Mouse (Mus musculus): ENCODE results near the gene Prpf38a. TPM values are rescaled to one million over a fixed set of nuclear protein-coding genes. Genes with fewer than 3 reads are reported as not detected.

The Prpf38a gene
- 71.7 TPM for polyA plus RNA-seq (2017; shearing (Covaris generic))

DNA sequence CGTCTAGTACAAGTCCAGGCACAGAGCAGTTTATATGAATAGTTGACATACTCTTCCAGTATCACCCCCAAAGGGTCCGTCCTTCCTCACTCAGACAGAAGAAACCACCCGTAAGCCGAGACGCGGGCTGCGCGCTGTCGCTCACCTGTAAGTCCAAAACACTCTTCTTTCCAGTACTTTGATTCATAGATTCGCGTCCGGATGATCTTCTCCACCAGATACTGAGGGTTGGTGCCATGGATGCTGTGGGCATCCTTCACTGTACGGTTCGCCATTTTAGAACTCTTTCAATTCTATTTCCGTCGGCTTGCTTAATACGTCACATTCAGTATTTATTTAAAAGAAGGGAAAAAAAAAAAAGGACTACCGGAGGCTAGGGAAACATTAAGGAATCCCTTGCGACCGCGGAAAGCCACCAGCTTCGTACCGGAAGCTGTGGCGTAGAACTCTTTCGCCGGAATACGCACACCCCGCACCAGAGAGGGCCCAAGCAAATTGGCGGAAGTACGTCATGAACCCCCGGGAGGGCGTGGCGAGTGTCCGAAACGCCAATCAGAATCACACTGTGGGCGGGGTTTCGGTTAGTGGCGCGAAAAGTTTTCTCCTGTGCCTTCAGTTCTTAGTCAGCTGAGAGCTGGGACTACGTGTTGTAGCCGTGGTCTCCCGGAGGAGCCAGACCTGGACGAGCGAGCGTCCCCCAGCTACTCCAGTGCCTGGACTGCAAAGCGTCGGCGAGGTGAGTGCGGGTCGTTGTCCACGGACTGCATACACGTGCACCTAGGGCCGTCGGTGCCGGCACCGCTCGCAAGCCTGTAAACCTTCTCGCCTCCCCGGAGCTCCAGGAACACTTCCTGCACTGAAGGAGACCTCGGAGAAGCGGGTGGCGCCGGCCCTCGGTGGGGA is at the start of gene Prpf38a, which contains the start of gene Orc1:
Gene Prpf38a (minus strand): TSS at position 497 of the 903 bp plus-strand sequence.
Gene Orc1 (plus strand): TSS at position 584 of the 903 bp plus-strand sequence.

GRCm38 (mm10) chr4:108619587-108620341 is 40.6 kb upstream of the Prpf38a start, which contains the start of gene Cc2d1b:
Gene Cc2d1b (plus strand): TSS chr4:108619940.

Other genes starting within 250 kb of the Prpf38a start
- gene Shisal2a, start 196.0 kb downstream of the Prpf38a start, polyA plus RNA-seq (2017; shearing (Covaris generic)) = not detected
- gene Gpx7, start 172.4 kb downstream of the Prpf38a start, polyA plus RNA-seq (2017; shearing (Covaris generic)) = 4.5 TPM
- gene Tut4, start 119.9 kb downstream of the Prpf38a start, polyA plus RNA-seq (2017; shearing (Covaris generic)) = 40.5 TPM
- gene Orc1, start 87 bp upstream of the Prpf38a start, polyA plus RNA-seq (2017; shearing (Covaris generic)) = 1.2 TPM
- gene Cc2d1b, start 40.6 kb upstream of the Prpf38a start, polyA plus RNA-seq (2017; shearing (Covaris generic)) = 104 TPM
- not detected for gene 3110021N24Rik, start 140.3 kb upstream of the Prpf38a start, polyA plus RNA-seq (2017; shearing (Covaris generic))
- gene Zfyve9, start 201.5 kb upstream of the Prpf38a start, polyA plus RNA-seq (2017; shearing (Covaris generic)) = 0.46 TPM

Data from CD4-positive, CD25-positive, alpha-beta regulatory T cell, adult 9 weeks (primary cell).